Mouse (Mus musculus): ENCODE results near the gene Msh3. TPM values are rescaled to one million over a fixed set of nuclear protein-coding genes. Genes with fewer than 3 reads are reported as not detected.
"Not testable (repeated sequence)": the region's sequence is repeated elsewhere in the genome, so short reads cannot be mapped to it uniquely, and the experiment has no call there.

The Msh3 gene
- polyA plus RNA-seq, 1 experiment from 2014 or later = 22.3 TPM

DNA sequence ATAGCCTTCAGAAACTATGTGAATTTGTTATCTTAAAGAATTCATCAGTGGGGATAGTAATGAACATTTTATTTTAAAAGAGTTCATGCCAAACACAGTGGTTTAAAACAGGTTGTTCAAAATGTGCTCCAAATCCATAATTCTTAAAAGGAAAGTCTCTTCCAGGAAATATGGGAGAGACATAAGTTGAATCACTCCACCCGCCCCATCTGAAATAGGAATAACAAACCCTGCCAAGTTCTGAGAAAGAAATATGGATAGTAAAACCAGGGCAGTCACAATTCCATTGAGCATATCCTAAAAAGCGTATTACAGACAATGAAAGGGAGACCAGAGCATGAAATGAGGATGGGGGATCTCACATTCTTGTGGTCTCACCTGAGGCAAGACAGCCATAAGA, 157.9 kb downstream of the Msh3 start:
- DNase-seq (ENCODE audit: low spot score) (no peak), ATAC-seq (replicated peaks; ENCODE audit: low FRiP score, low read depth) (no peak)
- no peaks in the 10 kb centered on the region for H3K36me3 ChIP-seq (ENCODE audit: insufficient read depth, low read length)
- no peaks in the 10 kb centered on the region for H3K4me1 ChIP-seq (replicated peaks; ENCODE audit: insufficient read depth, low read length)
- TF ChIP-seq CTCF (IDR thresholded peaks at IDR 0.05; ENCODE audit: low read depth) = no peak
- no peaks in the 10 kb centered on the region for H3K27me3 ChIP-seq (ENCODE audit: insufficient read depth, low read length)
- no peak overlapping the region for H3K27ac ChIP-seq
- H3K4me2 ChIP-seq (ENCODE audit: low read length) = no peak overlapping the region
- no peak overlapping the region for H3K9ac ChIP-seq (ENCODE audit: low read depth, low read length)
- no peak overlapping the region for H3K4me3 ChIP-seq (replicated peaks; ENCODE audit: low read depth, low read length)
- H3K9me3 ChIP-seq (replicated peaks; ENCODE audit: low read length) = no peaks in the 10 kb centered on the region
- WGBS = 74% methylated on average over 2 of the region's 2 CpGs

DNA sequence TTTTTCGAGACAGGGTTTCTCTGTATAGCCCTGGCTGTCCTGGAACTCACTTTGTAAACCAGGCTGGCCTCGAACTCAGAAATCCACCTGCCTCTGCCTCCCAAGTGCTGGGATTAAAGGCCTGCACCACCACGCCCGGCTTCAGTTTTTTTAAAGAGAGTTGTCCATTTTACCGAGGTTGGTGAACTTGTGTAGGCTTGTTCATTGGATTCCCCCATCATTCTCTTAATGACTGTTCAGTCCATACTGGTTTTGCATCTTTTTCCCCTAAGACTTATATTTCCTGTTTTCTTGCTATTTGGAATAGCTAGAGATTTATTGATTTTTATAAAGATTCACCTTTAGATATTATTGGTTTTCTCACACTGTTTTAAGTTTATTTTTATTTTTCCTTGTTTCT, 161.0 kb downstream of the Msh3 start:
- ATAC-seq (replicated peaks; ENCODE audit: low FRiP score, low read depth); H3K9me3 ChIP-seq (replicated peaks; ENCODE audit: low read length); H3K27ac ChIP-seq; H3K4me2 ChIP-seq (ENCODE audit: low read length); H3K4me3 ChIP-seq (replicated peaks; ENCODE audit: low read depth, low read length); H3K36me3 ChIP-seq (ENCODE audit: insufficient read depth, low read length); H3K27me3 ChIP-seq (ENCODE audit: insufficient read depth, low read length); H3K4me1 ChIP-seq (replicated peaks; ENCODE audit: insufficient read depth, low read length); H3K9ac ChIP-seq (ENCODE audit: low read depth, low read length); DNase-seq (ENCODE audit: low spot score): not testable (repeated sequence)
- WGBS = 85% methylated on average over 5 of the region's 5 CpGs

GRCm38 (mm10) chr13:92172686-92173085, 182.1 kb downstream of the Msh3 start:
- not testable (repeated sequence) for H3K27ac ChIP-seq; ATAC-seq (replicated peaks; ENCODE audit: low FRiP score, low read depth); H3K4me1 ChIP-seq (replicated peaks; ENCODE audit: insufficient read depth, low read length); H3K9me3 ChIP-seq (replicated peaks; ENCODE audit: low read length); H3K27me3 ChIP-seq (ENCODE audit: insufficient read depth, low read length); H3K36me3 ChIP-seq (ENCODE audit: insufficient read depth, low read length); DNase-seq (ENCODE audit: low spot score); H3K4me2 ChIP-seq (ENCODE audit: low read length); H3K9ac ChIP-seq (ENCODE audit: low read depth, low read length); H3K4me3 ChIP-seq (replicated peaks; ENCODE audit: low read depth, low read length)
- WGBS = 77% methylated on average over 8 of the region's 8 CpGs

Other genes starting within 250 kb of the Msh3 start
- gene Rasgrf2, start 223.3 kb downstream of the Msh3 start, polyA plus RNA-seq (2015; fragmentation: Nextera tagmentation; extraction: Ambion mirVana) = 0.82 and 1.1 TPM in 2 replicates
- gene Gm20379, start 49.0 kb downstream of the Msh3 start, polyA plus RNA-seq (2015; fragmentation: Nextera tagmentation; extraction: Ambion mirVana) = 0.41 and 0.66 TPM in 2 replicates
- gene Dhfr, start 277 bp downstream of the Msh3 start, polyA plus RNA-seq (2015; fragmentation: Nextera tagmentation; extraction: Ambion mirVana) = 16.5 and 17.9 TPM in 2 replicates
- gene Ankrd34b, start 70.9 kb upstream of the Msh3 start, polyA plus RNA-seq (2015; fragmentation: Nextera tagmentation; extraction: Ambion mirVana) = 0.28 and 0.39 TPM in 2 replicates
- 0.22 and 0.34 TPM in 2 replicates for gene Fam151b, start 129.0 kb upstream of the Msh3 start, polyA plus RNA-seq (2015; fragmentation: Nextera tagmentation; extraction: Ambion mirVana)
- 9.2 and 10.1 TPM in 2 replicates for gene Zfyve16, start 175.9 kb upstream of the Msh3 start, polyA plus RNA-seq (2015; fragmentation: Nextera tagmentation; extraction: Ambion mirVana)
- gene Spz1, start 221.2 kb upstream of the Msh3 start, polyA plus RNA-seq (2015; fragmentation: Nextera tagmentation; extraction: Ambion mirVana) = not detected in 2 replicates